Mouse (Mus musculus) lung, embryonic 14.5 days (tissue): ENCODE data around the gene Gpsm3. TPM values are rescaled to one million over a fixed set of nuclear protein-coding genes. Genes with fewer than 3 reads are reported as not detected.

Experiments
- ATAC-seq: fragments of 200-750 bp; cut with Nextera tagmentation; 2 replicates; pipeline ENCODE4 v1.8.0; 2017; ENCODE audit warnings: mild to moderate bottlenecking, moderate TSS enrichment, moderate library complexity; ENCODE audit not compliant: insufficient read depth
- DNase-seq: peaks from one replicate; pipeline ENCODE4 v3.0.0-alpha.2; 2015
- H3K27ac ChIP-seq: fragments of 300-500 bp; sonication (generic); 2 replicates; pipeline ENCODE4 v1.5.1; 2014; ENCODE audit warnings: low read depth, mild to moderate bottlenecking, moderate library complexity
- H3K27me3 ChIP-seq: fragments of 300-500 bp; sonication (generic); 2 replicates; pipeline ENCODE4 v1.6.1; 2014; ENCODE audit warnings: low read length, control low read depth; ENCODE audit not compliant: insufficient read depth
- H3K36me3 ChIP-seq: fragments of 300-500 bp; sonication (generic); 2 replicates; pipeline ENCODE4 v1.6.1; 2014; ENCODE audit warnings: control low read depth; ENCODE audit not compliant: insufficient read depth
- H3K4me1 ChIP-seq: fragments of 300-500 bp; sonication (generic); 2 replicates; pipeline ENCODE4 v1.6.1; 2014; ENCODE audit warnings: antibody characterized with exemption, control low read depth; ENCODE audit not compliant: insufficient read depth
- H3K4me2 ChIP-seq: fragments of 300-500 bp; sonication (generic); 2 replicates; pipeline ENCODE4 v1.6.1; 2014; ENCODE audit warnings: mild to moderate bottlenecking
- H3K4me3 ChIP-seq: fragments of 300-500 bp; sonication (generic); 2 replicates; pipeline ENCODE4 v1.5.1; 2014; ENCODE audit warnings: low read depth, low read length
- H3K9ac ChIP-seq: fragments of 300-500 bp; sonication (generic); 2 replicates; pipeline ENCODE4 v1.6.1; 2014
- H3K9me3 ChIP-seq: fragments of 300-500 bp; sonication (generic); 2 replicates; pipeline ENCODE4 v1.6.1; 2016; ENCODE audit warnings: low read depth, low read length, control low read depth
- CTCF ChIP-seq: IDR thresholded peaks from 2 replicates; pipeline ENCODE4 v1.5.1; 2016; ENCODE audit warnings: antibody characterized with exemption, low read depth
- WGBS: fragments of 180-500 bp; shearing (Covaris S2); extraction: QIAGEN DNeasy Blood & Tissue Kit; methylation state at CpG from one replicate; pipeline ENCODE4 v1.1.7; 2014; 5-methylcytosine and 5-hydroxymethylcytosine counted together
- polyA plus RNA-seq: library from polyadenylated mRNA; unstranded; fragments of >200 nt; fragmentation: Nextera tagmentation; extraction: Ambion mirVana; gene quantifications from 2 replicates; pipeline ENCODE4 v1.2.1, GENCODE M21; 2014

Gene Gpsm3
- polyA plus RNA-seq, 1 experiment from 2014 or later: 14.5 TPM

DNA sequence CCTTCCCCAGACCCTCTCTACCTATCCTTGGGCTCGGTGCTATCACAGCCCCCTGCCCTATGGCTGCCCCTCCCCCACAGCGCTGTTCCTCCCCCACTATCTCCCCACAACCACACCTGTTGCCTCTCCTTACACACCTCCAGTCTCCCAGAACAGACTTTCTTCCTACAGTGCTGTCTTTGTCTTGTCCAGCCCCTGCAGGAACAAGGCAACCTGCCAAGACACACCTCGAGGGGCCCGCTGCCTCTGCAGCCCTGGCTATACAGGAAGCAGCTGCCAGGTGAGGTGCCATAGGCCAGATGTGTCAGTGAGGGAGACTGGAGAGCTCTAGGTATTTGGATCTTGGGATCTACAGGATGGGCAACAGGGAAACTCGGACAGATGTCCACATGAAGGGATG lies 13.0 kb upstream of the Gpsm3 start:
- no peaks in the 10 kb centered on the region for H3K9me3 ChIP-seq
- WGBS: 47% methylated on average over 5 of the region's 5 CpGs
- no peak overlapping the region for H3K9ac ChIP-seq
- H3K27ac ChIP-seq: no peak overlapping the region
- H3K4me2 ChIP-seq: no peak overlapping the region
- ATAC-seq (no peak), DNase-seq (peak; percentile 31)
- H3K27me3 ChIP-seq: no peaks in the 10 kb centered on the region
- no peak for TF ChIP-seq CTCF
- H3K4me1 ChIP-seq: no peaks in the 10 kb centered on the region
- H3K4me3 ChIP-seq: no peak overlapping the region
- H3K36me3 ChIP-seq: 0 out of 2 replicates have a peak, but pooled peaks cover 3% of the 10 kb centered on the region

DNA sequence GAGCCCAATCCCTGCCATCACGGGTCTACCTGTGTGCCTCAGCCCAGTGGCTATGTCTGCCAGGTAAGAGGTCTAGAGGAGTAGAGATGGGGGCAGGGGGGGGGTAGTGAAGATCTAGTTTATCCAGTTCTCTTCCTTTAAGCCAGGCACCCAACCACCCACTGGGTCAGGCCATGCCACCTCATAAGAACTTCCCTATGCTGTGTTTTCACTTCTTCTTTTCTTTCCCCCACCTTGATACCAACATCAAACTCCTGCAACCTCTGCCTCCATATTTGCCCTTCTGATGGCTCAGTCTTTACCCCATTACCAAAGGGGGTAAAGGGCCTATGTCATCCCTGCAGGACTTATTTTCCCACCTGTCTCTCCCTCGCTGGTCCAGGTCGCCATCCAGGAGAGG lies 11.5 kb upstream of the Gpsm3 start:
- Histone ChIP-seq H3K36me3 (0 out of 2 replicates have a peak, but pooled peaks cover 3% of the 10 kb centered on the region), H3K9ac (no peak overlapping the region), H3K27ac (no peak overlapping the region), H3K4me2 (no peak overlapping the region), H3K4me3 (no peak overlapping the region), H3K9me3 (no peaks in the 10 kb centered on the region), H3K4me1 (no peaks in the 10 kb centered on the region), H3K27me3 (no peaks in the 10 kb centered on the region)
- ATAC-seq (no peak), DNase-seq (no peak)
- whole genome bisulfite sequencing: 90% methylated on average over 3 of the region's 3 CpGs
- TF ChIP-seq CTCF: no peak

DNA sequence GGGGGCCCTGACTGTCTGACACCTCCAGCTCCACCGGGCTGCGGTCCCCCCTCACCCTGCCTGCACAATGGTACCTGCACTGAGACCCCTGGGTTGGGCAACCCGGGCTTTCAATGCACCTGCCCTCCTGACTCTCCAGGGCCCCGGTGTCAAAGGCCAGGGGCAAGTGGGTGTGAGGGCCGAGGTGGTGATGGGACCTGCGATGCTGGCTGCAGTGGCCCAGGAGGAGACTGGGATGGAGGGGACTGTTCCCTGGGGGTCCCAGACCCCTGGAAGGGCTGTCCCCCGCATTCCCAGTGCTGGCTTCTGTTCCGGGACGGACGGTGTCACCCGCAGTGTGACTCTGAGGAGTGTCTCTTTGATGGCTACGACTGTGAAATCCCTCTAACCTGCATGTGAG lies 7.1 kb upstream of the Gpsm3 start:
- WGBS: 79% methylated on average over 12 of the region's 12 CpGs
- no peak for TF ChIP-seq CTCF

DNA sequence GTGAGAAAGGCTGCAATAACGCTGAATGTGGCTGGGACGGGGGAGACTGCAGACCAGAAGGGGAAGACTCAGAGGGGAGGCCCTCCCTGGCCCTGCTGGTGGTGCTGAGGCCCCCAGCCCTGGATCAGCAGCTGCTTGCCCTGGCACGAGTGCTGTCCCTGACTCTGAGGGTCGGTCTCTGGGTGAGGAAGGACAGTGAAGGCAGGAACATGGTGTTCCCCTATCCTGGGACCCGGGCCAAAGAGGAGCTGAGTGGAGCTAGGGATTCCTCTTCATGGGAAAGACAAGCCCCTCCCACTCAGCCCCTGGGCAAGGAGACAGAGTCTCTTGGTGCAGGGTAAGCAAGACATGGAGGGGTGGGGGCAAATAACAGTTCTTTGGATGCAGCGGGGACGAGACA lies 6.2 kb upstream of the Gpsm3 start:
- no peak overlapping the region for H3K4me2 ChIP-seq
- no peaks in the 10 kb centered on the region for H3K27me3 ChIP-seq
- no peak overlapping the region for H3K27ac ChIP-seq
- no peak overlapping the region for H3K4me3 ChIP-seq
- 56% methylated on average over 7 of the region's 7 CpGs for WGBS
- no peak for TF ChIP-seq CTCF
- H3K4me1 ChIP-seq: peaks cover 14% of the 10 kb centered on the region; the same call in 1 of the 2 replicates
- no peak for DNase-seq
- ATAC-seq: no peak
- no peaks in the 10 kb centered on the region for H3K9me3 ChIP-seq
- H3K36me3 ChIP-seq: no peaks in the 10 kb centered on the region
- no peak overlapping the region for H3K9ac ChIP-seq

More for the DNA sequence above, 7.1 kb upstream of the Gpsm3 start:
- Histone ChIP-seq H3K4me3 (no peak overlapping the region), H3K9ac (no peak overlapping the region), H3K4me2 (no peak overlapping the region), H3K4me1 (0 out of 2 replicates have a peak, but pooled peaks cover 9% of the 10 kb centered on the region), H3K27me3 (no peaks in the 10 kb centered on the region), H3K36me3 (no peaks in the 10 kb centered on the region), H3K9me3 (no peaks in the 10 kb centered on the region), H3K27ac (no peak overlapping the region)
- no peak for DNase-seq
- ATAC-seq: no peak

DNA sequence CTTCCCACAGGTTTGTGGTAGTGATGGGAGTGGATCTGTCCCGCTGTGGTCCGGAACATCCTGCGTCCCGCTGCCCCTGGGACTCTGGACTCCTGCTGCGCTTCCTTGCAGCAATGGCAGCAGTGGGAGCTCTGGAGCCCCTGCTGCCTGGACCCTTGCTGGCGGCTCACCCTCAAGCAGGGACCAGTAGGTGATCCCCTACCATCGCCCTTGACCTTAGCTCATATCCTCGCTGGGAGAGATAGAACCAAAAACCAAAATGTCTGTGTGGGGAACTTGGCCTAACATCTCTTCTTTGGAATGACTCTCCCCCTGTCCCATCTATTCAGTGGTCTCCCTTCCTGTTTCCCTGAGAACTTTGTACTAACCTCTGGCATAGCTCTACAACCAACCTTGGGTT lies 5.8 kb upstream of the Gpsm3 start:
- DNase-seq (no peak), ATAC-seq (no peak)
- H3K27me3 ChIP-seq: no peaks in the 10 kb centered on the region
- no peak overlapping the region for H3K9ac ChIP-seq
- no peak for TF ChIP-seq CTCF
- WGBS: 84% methylated on average over 8 of the region's 8 CpGs
- H3K4me1 ChIP-seq: peaks cover 14% of the 10 kb centered on the region; the same call in 1 of the 2 replicates
- no peak overlapping the region for H3K4me2 ChIP-seq
- no peak overlapping the region for H3K4me3 ChIP-seq
- no peaks in the 10 kb centered on the region for H3K36me3 ChIP-seq
- no peaks in the 10 kb centered on the region for H3K9me3 ChIP-seq
- H3K27ac ChIP-seq: no peak overlapping the region

DNA sequence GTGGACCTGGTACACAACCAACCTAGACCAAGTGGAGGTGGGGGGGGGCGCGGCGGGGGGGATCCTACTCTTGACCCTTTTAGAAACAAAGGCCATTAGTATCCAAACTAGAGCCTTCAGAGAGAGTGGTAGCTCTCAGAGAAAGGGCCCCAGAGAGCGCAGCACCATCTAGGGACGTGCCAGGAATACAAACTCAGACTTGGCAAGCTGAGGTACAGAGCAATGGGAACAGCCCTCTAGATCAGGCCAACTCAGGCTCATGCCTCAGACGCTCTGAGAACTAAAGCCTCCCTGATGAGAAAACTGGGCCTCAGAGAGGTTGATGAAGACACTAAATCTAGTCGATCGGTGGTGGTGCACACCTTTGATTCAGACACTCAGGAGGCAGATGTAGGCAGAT lies 4.5 kb upstream of the Gpsm3 start:
- Histone ChIP-seq H3K27me3 (no peaks in the 10 kb centered on the region), H3K36me3 (no peaks in the 10 kb centered on the region), H3K4me2 (no peak overlapping the region), H3K9ac (no peak overlapping the region), H3K4me1 (peaks cover 24% of the 10 kb centered on the region), H3K27ac (no peak overlapping the region), H3K4me3 (no peak overlapping the region), H3K9me3 (no peaks in the 10 kb centered on the region)
- no peak for ATAC-seq
- WGBS: 89% methylated on average over 8 of the region's 8 CpGs
- DNase-seq: no peak
- no peak for TF ChIP-seq CTCF

DNA sequence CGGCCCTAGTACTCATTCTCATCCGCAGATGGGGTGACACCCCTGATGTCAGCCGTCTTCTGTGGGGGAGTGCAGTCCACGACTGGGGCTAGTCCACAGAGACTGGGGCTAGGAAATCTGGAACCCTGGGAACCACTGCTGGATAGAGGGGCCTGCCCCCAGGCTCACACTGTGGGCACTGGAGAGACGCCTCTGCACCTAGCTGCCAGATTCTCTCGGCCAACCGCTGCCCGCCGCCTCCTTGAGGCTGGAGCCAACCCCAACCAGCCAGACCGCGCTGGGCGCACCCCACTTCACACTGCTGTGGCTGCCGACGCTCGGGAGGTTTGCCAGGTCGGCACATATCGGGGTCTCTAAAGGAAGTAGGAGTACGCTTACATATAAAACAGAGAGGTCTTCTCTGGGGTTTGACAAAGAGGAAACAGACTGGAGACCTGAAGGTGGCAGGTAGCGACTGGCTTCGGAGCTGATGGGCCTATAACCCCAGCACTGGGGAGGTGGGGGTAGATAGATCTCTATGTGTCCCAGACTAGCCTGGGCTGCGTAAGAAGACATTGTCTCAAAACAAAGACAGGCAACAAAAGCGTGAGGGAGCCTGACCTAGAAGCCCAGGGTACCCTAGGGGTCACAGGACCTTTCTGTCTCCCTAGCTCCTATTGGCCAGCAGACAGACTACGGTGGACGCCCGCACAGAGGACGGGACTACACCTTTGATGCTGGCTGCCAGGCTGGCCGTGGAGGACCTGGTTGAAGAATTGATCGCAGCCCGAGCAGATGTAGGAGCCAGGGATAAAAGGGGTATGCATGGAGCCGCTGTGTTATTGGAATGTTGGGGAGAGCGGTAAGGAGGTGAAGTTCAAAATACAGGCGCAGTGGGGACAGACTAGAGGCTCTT lies 3.5 kb upstream of the Gpsm3 start:
- H3K9me3 ChIP-seq: no peaks in the 10 kb centered on the region
- H3K9ac ChIP-seq: peak overlapping the region; percentile 91
- ATAC-seq: peak; percentile 3
- WGBS: 23% methylated on average over 32 of the region's 32 CpGs
- peak overlapping the region; percentile 97 for H3K4me2 ChIP-seq
- H3K27me3 ChIP-seq: no peaks in the 10 kb centered on the region
- no peak for TF ChIP-seq CTCF
- peak overlapping the region; percentile 96 for H3K27ac ChIP-seq
- no peaks in the 10 kb centered on the region for H3K36me3 ChIP-seq
- H3K4me3 ChIP-seq: peak overlapping the region; percentile 75
- peak; percentile 30 for DNase-seq
- peaks cover 34% of the 10 kb centered on the region for H3K4me1 ChIP-seq
